Mouse (Mus musculus): ENCODE measurements around the gene Cabin1.

Gene Cabin1

GRCm38 (mm10) chr10:75702494-75702893, 61.6 kb downstream of the Cabin1 start:
- no peak for DNase-seq (ENCODE audit: low spot score)

GRCm38 (mm10) chr10:75701280-75701679, 62.9 kb downstream of the Cabin1 start:
- no peak for DNase-seq (ENCODE audit: low spot score)

DNA sequence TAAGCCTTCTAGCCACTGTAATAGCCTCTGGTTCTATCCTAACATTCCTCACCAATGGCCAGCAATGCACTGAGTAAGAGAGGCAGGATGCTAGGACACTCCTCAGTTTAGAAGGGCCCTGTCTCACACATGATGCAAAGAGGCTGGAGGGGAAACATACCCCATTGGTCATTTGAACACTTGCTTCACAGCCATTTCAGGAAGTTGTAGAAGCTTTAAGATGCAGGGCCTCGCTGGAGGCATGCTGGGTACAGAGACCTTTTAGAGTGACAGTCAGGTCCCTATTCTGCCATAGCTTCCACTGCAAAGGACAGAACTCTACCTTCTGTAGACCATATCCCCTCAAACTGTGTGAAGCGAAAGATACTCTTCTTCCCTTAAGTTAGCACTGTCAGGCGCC, 66.4 kb downstream of the Cabin1 start:
- DNase-seq (ENCODE audit: low spot score), result no peak

DNA sequence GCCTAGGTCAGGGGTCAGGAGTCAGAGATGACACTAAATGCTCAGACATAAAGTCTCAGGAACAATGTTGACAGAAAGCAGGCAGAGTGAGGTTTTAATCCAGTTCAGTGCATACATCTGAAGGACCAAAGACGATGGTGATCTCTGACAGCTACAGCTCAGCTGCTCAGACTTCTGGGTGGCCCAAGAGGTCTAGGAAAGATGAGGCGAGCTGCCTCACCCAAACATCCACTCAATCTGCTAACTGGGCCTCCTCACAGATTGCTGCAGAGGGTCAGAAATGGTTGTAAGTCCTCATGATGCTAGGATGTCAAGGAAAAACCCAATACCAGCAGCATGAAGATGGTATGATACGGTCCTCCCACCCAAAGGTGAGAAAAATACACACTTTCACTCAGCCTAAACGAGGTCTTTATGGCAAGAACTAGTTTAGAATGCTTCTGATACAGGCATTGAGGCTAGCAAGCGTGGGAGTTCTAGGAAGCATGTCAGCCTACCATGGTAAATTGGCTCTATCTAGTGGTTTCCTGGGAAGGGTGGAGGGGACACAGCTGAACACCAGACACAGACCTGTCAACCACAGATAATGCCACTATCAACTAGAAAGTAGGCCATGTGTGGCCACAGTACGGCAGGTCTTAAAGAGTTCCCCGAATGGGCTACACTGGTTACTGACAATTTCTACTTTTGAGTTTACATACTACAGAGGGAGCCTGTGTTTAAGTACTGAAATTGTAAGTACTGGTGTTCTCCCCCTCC, 67.4 kb downstream of the Cabin1 start:
- no peak for DNase-seq (ENCODE audit: low spot score)

DNA sequence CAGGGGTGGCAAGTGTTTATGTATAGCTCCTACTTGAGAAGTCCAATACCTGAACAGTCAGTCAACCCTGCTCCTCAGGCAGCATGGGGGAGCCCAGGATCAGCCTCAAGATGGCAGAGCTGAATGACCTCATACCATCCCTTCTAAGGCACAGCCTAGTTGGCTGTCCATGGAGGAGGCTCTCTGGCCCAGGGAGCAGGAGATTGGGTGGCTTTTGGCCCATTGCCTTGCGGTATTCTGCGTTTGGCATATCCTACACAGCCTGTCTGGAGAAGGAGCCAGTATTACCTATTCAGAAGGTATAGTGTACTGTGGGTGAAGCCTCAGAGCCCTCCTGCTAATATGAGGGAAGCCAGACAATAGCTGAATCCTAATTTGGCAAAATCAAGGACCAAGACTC, 68.6 kb downstream of the Cabin1 start:
- DNase-seq (ENCODE audit: low spot score), result no peak

DNA sequence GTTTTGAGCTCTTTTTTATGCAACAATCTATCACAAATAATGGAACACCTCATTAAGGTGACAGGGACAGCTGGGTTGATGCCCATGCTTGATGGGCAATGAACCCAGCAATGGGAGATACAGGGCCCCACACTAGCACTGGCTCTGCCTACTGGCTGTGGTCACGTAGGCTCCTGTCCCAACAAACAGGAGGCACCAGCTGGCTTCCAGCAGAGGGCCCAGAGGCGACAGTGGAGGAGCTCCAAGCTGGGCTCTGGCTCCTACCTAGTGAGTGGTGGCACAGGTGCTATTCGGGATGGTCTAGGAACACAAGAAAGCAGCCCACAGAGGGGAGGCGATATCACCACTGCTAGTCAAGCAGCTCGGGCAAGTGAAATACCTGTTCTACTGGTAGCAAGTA, 69.1 kb downstream of the Cabin1 start:
- DNase-seq (ENCODE audit: low spot score), result no peak

DNA sequence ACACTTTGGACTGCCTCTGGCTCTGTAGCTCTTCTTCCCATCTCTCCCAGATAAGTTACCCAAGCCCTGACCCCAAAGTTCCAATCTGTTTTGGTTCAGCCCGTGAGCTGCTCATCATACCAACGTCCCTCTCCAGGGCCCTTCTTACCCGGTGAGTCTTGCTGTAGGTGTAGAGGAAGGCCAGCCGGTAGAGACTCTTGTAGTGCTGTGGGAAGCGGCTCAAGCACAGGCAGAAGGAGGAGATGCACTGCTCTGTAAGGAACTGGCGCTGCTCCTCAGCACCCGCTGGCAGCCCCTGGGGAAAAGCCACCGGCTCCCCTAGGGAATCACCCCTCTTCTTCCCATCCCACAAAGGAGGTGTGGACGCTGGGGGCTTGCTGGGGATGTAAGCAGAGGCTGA, 69.6 kb downstream of the Cabin1 start:
- DNase-seq (ENCODE audit: low spot score), result no peak

DNA sequence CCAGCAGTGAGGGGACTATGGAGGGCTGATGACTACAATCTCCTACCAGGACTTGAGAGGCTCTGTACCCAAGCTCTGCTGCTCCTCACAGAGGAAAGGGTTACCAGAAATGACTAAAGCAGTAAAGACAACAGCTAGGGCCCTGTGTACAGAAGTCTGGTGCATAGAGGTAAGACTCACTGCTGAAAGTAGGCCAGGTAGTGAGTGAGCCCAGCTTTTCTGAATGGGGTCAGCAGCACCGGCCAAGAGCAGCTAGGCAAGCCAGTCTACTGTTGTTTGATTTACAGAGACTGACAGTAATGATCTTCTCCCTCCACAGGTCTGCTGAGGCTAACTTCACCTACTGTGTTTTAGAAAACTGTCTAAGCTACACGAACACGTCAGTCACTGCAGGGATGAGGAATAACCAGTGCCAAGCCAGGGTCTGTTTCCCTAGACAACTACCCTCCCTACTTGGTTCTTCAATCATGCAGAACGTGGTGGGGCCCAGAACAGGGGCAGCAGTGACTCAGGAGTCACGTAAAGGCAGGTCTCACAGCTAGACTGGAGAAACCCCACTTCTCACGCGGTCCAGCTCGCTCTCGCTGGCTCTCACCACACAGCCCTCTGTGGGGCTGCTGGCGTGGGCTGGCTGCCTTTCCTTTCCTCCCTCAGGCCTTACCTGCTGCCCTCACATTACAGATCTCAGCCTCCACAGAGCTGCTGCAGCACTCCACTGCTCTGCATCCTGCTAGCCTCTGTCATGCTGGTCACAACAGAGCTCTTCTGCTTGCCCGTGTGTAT, 70.5 kb downstream of the Cabin1 start:
- DNase-seq (ENCODE audit: low spot score), result no peak

DNA sequence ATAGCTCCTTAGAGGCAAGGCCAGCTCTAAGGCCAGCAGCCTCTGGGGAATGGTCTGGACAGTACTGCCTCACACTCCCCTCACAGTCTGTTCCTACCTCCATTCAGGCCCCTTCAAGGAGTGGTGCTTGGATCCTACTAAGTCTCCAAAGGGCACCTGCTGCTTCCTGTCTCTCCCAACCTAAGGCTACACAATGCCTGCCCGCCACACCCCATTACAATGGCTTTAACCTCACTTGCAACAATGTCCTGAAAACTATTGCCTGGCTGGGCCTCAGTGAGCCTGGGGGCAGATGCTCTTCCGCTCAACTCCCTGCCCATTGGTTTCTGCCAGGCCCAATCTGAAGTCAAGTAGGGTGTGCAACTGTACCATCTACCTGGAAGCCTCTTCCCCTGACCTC, 75.5 kb downstream of the Cabin1 start:
- DNase-seq (ENCODE audit: low spot score), result no peak

DNA sequence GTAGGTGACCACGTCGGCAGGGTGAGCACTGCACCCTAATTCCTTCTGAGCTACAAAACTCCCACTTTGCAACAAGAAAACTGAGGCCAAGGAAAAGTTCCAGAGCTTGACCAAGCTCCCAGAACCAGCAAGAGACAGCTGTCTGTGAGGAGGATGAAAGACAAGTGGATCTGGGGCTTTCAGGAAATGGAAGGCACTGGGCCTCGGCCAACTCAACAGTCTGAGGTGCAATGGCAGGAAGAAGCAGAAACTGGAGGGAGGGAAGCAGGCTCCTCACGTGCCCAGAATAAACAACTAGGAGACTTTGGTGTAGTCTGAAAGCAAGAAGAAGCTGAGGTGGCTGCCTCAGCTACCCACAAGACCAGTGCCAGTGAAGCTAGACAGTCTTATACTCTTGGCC, 77.4 kb downstream of the Cabin1 start:
- no peak for DNase-seq (ENCODE audit: low spot score)

DNA sequence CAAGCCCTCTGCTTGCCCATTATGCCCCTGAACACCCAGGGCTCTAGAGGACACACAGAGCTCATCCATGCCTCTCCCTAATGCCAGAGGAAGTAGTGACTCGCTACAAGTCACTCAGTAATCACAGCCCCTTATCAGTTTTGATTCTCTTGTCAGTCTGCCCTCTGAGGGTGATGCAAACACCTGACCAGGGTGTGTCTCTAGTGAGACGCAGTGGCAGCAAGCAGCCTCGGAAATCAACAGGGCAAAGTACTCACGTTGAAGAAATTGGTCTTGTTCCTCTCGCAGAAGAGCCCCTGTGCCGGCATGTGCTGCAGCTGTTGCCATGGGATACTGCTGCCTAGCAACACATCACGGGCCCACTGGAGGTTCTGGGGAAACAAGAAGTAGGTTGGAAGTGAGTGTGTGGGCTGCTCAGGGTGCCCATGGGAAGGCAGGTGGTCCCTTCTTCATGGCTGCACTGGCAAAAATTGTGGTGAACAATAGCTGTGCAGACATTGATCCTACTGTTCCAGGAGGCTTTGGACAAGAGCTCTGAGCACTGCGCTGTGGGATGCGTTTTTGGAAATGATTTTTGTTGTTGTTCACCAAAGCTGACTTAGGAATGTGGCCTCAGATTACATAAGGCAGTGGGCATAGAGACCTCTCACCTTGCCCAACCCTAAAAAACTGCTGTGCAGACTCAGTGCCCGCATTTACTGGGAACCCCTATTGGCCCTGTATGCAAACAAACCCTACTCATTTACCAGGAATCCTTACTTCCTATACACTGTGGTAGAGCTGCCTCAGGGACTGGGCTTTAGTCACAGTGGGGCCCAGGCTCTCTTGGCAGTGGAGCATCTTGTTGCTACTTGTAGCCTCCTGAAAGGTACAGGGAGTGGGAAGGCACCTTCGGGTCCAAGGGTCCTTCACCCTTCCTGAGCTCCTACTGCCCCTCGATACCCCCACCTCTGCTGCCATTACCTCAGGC, 79.8 kb downstream of the Cabin1 start:
- no peak for DNase-seq (ENCODE audit: low spot score)

DNA sequence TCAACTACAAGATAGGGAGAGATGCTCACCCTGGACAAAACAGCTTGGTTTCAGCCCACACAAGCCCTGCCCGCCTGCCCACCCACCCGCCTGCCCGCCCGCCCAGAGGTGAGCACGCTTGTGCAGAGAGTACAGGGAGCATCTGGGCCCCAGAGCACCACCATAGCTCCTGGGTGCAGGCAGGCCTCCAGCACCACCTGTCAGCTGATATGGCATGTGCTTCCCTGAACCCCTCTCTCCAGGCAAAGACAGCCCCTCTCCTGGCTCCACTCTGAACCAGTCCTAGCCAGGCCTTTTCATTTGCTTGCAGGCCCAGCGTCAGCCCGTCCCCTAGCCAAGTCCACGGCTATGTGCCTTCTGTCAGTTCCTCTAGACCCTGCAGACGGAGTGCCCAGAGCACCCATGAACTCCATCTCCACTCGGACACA, 83.6 kb downstream of the Cabin1 start:
- no peak for DNase-seq (ENCODE audit: low spot score)

GRCm38 (mm10) chr10:75679204-75679603, 84.9 kb downstream of the Cabin1 start:
- DNase-seq (ENCODE audit: low spot score), result no peak

GRCm38 (mm10) chr10:75677989-75678388, 86.2 kb downstream of the Cabin1 start:
- DNase-seq (ENCODE audit: low spot score), result no peak

GRCm38 (mm10) chr10:75677571-75677970, 86.6 kb downstream of the Cabin1 start:
- DNase-seq (ENCODE audit: low spot score), result no peak

DNA sequence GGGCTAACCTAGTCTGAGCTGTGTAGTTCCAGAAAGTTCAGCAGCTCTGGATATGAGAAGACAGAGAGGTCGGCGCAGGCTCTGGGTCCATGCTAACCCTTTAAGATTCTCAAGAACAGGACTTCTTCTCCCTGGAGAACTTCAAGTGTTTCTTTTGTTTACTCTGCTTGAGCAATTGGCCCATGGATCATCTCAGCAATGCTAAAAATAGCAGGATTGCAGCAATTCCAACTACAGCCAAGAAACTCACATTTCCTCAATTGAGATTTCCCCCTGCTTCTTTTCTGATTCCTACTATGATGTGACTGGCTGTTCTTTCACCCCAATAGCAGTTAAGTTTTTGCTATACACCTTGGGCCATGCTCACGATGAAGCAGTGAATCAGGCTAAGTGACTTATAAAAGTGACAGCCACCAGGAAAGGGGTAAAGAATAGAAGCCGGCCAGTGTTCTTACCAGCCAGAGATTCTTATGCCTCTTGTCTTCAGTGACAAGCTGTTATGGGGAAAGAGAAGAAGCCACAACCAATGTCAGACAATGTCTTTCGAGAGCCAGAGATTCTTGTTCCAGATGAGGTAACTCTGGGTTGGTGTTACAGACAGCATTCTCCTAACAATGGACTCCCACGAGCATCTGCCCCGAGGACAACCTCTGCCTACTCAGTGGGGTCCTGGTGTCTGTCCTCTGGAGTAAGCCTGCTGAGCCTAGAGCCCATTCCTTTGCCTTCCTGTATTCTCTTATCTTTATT, 87.1 kb downstream of the Cabin1 start:
- no peak for DNase-seq (ENCODE audit: low spot score)

GRCm38 (mm10) chr10:75676286-75676685, 87.9 kb downstream of the Cabin1 start:
- no peak for DNase-seq (ENCODE audit: low spot score)

GRCm38 (mm10) chr10:75675594-75675993, 88.5 kb downstream of the Cabin1 start:
- DNase-seq (ENCODE audit: low spot score), result no peak

- no peak for DNase-seq (ENCODE audit: low spot score)
Observed at GRCm38 (mm10) chr10:75669936-75670335, 94.2 kb downstream of the Cabin1 start.

GRCm38 (mm10) chr10:75667911-75668270, 96.2 kb downstream of the Cabin1 start:
- DNase-seq (ENCODE audit: low spot score), result peak; percentile 75

DNA sequence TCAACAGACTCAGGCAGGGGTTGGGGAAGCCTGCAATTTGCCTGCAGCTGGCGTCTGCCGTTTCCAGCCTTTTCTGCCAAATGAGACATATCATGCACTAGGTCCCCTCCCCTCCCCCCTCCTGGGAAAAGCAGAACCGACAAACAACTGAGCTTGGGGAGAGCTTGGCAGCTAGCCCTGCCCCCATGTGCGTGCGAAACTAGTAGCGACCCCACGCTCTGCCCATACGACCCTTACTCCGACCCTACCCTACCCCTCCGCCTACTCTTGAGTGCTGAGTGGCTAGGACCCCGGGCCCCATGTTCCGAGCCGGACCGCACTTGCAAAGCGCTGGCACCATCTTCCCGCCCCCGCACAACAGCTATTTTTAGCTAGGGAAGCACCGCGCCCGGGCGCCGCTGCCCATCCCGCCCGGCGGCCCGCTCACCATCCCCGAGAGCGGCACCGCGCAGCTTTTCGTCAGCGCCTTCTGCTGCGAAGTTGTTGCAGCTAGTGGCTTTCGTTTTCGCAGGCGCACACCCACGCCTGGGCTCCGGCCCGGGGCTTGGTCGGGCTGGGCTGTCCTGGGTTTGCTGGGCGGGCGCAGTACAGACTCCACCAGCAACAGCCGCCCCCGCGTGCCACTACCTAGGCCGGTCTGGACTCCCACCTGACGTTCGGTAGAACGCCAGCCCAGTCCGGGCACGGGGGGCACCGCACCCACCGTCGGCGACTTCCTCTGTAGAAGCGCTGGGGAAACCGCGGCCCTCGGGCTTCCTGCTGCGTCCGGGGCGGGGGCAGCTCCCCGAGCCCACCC, 96.8 kb downstream of the Cabin1 start:
- DNase-seq (ENCODE audit: low spot score), result peak; percentile 71
